Mouse (Mus musculus): ENCODE measurements at regions not wholly inside any gene's neighbourhood (a gene's known extent, or its start where the extent isn't known, plus 50 kb on each side); places are given as distances from the start of the nearest gene placed in this dataset.

DNA sequence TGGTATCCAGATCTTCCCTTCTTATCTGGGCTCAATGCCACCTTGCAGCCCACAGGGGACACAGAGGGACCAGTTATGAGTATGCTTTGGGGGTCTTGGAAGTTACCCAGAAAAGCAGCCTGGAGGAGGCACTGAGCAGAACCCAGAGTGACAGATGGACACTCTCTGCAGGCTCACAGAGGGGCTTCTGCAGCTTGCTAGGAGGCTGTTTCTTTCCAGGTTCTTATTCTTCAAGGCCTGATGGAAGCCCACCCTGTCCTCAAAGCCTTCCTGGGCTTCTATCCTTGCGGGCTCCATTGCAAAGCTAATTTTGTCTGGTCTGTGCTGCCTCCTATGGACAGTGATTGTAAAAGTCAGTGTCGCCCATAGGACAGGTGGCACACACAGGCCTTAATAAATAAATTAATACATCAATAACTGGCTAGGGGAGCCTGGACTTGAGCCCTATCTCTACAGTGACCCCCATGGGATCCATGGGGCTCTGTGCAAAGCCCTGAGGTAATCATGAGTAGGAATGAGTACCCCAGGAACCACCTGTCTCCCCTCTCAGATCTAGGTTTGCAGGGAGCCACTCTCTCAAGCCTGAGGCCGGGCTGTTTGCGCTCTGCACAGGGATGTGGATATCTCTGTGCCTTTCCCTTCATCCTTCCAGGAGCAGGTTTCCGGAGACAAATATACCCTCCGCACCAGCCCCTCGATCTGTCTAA is 163.4 kb downstream of the Rps24 start:
- TF ChIP-seq CTCF (IDR thresholded peaks at IDR 0.05; ENCODE audit: low read depth) = peak; percentile 39
- TF ChIP-seq EP300 (IDR thresholded peaks at IDR 0.05; ENCODE audit: low read depth) = no peak
